Mouse (Mus musculus) natural killer cell, adult 2 months (primary cell): ENCODE results near the gene Larp1.
"Not testable (repeated sequence)": the region's sequence is repeated elsewhere in the genome, so short reads cannot be mapped to it uniquely, and the experiment has no call there.

Source experiments
- DNase-seq, 2 experiments: peaks; one replicate each; pipeline ENCODE4 v3.0.0; 2022; ENCODE audit warnings: low spot score in 2 of 2

Larp1 gene

DNA sequence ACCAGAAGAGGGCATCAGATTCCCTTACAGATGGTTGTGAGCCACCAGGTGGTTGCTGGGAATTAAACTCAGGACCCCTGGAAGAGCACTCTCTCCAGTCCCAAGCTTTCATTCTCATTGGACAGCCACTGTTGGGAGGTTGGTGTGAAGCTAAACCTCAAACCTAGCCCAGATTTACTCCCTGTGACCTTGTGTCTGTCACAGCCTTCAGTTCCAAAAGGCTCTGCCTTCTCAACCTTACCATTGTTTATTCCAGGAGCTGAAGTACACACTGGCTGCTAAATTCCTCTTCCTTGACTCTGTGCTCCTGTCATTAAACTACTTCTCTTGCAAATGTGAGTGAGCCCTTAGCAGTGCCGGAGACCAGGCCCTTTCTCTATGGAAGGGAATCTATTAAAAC is 20.1 kb downstream of the Larp1 start:
- DNase-seq: no peak

DNA sequence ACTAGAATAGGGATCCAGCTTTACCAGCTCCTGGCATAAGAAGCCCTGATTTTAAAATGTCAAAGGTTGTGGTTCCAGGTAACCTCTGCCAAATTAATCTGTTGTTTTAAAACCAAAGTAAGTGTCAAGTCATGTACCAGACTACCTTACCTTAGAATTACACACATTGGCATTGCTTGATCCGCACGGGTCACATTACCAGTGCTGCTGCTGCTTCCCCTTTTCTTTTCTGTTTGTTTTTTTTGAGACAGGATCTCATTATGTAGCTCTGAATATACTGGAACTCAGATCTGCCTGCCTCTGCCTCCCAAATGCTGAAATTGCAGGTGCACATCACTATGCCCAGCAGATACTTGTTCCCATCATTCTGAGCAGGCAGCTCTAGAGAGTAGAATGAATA is 21.0 kb downstream of the Larp1 start:
- no peak for DNase-seq

DNA sequence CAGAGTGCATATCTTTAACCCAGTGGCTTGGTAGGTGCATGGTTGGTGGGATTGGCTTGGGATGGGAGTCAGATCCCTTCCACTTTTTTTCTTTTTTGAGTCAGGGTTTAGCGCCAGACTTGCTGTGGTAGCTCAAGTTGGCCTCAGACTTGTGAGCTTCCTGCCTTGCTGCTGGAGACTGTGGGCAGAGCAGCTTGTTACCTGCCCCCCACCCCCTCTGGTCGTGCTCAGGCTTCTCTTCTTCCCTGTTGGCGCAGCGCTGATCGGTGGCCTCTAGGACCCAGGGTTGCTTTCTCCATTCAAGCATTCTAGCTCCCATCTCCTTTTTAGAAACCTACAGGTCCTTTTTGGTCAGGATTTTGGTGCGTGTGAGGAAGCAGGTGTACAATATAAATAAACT is 22.3 kb downstream of the Larp1 start:
- DNase-seq: peak in 1 of 2 experiments; percentile 23

DNA sequence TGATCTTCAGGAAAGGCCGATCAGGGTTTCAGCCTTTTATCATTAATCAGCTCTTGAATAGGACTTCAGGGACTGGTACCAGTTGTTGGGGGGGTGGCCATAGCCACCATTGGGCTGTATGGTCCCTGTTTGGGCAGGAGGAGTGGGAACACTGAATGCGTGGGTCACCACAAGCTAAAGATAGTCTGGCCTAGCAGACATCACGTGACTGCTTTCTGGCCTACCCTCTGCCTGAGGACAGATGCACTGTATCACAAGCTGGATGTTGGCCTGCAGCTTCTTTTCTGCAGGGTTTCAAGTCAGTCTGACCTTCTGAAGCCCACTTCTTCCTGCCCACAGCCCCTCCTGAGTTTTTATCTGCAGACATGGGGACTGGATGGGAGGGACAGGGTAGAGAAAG is 24.8 kb downstream of the Larp1 start:
- no peak for DNase-seq

DNA sequence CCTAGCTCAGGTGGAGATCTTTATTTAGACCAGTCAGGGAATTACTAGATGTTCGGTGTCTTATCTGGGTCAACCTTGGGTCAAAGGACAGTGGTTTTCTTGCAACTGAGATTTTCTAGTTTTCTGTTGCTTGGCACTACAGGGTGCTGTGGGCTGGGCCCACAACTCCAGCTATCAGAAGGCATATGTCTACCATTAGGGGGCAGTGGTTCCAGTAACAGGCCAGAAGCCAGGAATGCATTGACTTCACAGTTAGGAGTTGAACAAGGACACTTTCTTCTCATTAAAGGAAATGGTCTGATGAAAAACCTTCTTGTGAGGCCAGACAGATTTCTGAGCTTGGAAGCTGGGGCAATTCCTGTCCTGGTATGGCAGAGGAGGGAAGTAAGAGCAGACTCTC is 30.2 kb downstream of the Larp1 start:
- DNase-seq: peak in 1 of 2 experiments; percentile 27

DNA sequence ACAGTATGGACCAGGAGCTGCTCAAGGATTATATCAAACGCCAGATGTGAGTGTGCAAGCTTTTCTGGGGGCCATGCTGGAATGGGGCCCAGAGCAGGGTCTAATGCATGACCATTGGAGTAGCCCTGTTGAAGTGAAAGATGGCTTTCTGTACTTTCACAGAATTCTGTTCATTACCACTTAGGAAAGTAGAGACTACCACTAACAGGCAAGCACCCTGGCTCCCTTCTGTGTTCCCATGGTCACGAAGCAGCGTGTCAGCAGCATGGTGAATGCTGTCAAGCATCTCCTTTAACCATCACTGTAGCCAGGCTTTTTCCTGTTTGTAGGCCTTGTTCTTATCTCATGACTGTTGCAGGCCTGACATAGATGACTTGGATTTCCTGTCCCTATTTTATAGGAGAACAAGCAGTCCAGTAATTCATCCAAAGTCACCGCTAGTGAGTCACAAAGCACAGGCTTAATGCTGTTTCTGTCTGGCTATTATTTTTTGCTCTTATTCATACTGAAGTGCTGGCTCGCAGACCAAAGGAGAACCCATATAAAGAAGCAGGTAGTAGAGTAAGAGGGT is 34.1 kb downstream of the Larp1 start:
- DNase-seq: no peak

DNA sequence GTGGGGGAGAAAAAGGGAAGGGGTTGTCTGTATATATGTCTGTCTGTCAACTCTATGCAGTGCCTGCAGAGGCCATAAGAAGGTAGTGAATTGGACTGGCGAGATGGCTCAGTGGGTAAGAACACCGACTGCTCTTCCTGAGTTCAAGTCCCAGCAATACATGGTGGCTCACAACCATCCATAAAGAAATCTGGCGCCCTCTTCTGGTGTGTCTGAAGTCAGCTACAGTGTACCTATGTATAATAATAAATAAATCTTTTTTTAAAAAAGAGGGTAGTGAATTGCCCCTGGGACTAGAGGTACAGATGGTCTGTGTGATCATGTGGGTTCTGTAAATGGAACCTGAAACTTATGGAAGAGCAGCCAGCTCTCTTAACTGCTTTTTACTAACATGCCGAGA is 37.6 kb downstream of the Larp1 start:
- peak in 1 of 2 experiments; percentile 14 for DNase-seq

DNA sequence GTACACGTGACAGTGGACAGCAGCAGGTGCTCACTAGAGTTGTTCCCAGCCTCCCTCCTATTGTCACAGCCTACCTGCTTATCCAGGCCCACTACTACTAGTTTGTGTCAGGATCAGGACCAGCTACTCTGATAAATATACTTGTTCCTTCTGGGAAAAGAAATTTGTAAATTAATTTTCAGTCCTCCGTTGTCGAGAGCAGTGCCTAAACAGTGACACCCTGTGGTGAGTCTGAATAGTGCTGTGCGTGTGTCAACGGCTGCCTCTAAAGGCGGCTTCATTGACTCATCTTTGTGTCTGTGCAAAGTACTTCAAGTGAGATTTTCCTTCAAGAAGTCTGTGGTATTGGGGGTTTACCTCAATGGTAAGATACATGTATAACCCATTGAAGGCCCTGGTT is 48.6 kb downstream of the Larp1 start:
- peak; percentile 37 to 48 for DNase-seq

DNA sequence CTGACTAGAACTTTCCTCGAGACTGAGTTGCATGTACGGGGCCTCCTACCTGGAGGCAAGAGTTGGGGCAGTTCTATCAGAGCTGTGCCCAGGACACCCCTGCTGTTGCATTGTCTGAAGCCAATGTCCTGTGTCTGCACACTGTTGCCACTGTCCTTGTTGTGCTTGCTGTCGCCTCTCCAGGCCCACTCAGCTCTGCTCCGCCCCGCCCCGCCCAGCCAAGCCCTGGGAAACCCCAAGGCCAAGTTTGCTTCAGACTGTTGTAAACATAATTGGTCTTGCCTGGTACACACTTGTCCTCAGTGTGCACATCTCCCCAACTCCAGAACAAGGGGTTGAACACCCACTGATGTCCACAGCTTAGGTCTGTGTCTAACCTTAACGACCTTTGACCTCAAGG is 50.9 kb downstream of the Larp1 start:
- not testable (repeated sequence) for DNase-seq

DNA sequence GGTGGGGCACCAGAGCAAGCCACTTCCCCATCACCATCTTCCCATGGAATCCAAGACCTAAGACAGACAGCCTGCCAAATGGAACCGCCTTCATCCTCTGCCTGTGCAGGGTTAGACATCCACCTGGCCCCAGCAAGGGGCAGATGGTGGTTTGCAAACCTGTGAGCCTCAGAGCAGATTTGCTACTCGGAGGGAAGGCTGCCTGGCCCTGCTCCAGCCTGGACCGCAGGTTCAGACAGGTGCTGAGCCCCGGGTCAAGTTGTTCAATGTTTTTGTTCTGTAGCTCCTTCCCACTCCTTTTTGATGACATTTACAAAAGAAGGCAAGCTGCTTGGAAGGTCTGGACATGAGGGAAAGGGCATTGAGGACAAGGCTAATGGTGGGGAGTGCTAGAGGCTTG is 52.4 kb downstream of the Larp1 start:
- not testable (repeated sequence) for DNase-seq

DNA sequence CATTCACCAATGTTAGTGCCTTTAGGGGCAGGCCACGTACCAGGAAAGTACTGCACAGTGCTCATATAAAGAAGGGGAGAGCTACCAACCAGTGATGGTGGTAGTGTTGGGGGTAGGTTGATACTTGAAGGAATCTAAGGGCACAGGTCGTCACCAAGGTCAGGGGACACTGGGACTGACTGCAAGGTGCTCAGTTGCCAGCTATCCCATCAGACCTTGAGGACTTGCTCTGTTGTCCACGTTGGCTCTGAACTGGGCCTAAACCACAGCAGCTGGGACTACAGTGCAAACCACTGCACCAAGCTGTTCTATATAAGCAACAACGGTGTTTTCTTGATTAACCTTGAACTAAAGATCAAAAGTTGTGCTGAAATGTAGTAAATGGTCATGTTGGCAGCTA is 53.7 kb downstream of the Larp1 start:
- no peak for DNase-seq

DNA sequence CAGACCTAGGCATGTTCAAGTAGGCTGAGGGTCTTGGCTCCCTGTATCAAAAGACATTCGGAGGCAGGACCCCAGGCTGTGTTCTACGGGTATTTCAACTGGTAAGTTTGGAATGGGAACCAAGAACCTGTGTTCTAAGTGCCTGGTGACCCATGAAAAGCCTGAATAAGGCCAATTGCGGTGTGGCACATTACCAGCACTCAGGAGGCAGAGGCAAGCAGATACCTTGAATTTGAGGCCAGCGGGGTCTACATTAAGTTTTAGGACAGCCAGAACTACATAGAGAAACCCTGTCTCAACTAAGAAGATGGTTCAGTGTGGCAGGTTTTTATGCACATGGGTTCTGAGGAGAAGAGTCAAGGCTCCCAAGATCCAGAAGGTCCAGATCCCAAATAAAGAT is 56.2 kb downstream of the Larp1 start:
- DNase-seq: no peak

DNA sequence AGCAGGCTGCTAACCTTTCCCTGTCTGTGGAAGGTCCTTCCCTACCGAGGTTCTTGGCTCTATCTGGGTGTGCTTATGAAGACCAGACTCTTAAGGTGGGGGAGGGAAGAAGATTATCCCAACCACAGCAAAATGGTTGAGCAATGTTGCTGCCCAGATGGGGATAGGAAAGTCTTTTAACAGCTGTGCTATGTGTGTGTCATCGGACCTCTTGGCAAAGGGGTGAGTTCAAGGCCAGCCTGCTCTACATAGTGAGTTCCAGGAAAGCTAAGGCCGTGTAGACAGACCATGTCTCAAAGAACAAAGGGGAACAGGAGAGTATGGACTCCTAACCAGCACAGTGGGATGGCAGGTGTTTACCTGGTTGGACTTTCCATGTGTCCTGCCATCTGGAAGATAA is 64.1 kb downstream of the Larp1 start:
- no peak for DNase-seq

DNA sequence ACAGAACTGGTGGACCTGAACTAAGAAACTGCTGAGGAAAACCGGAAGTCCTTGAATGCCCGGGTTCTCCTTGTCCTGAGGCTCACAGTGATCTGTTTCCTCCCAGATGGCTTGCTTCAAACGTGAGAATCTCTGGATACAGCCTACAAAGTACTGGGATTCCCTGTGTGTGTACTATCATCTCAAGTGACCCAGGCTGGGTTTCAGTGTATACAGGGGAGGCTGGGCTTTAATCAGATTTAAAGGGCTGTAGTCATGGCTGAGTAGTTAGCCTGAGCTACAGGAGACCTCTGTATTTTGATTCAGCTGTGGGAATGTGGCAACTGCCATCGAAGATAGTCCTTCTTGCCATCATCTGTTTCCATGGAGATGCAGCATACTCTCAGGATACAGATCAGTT is 68.4 kb downstream of the Larp1 start:
- no peak for DNase-seq

DNA sequence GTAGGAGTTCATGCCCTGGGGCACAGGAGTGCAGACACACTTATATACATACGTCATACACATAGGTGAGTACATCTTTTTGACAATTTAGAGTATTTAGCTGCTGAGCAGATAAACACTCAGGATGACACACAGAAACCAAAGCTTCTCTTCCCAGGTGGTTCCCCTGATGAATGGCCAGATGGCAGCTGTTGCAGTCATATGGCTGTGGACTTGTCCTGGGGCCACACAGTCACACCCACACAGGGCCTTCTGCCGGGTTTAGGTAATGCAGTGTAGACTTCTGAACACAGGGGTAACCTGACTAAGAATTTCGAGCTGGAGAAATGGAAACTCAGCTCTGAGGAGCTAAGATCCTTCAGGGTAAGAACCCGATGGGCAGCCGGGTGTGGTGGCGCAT is 72.9 kb downstream of the Larp1 start:
- DNase-seq: no peak

DNA sequence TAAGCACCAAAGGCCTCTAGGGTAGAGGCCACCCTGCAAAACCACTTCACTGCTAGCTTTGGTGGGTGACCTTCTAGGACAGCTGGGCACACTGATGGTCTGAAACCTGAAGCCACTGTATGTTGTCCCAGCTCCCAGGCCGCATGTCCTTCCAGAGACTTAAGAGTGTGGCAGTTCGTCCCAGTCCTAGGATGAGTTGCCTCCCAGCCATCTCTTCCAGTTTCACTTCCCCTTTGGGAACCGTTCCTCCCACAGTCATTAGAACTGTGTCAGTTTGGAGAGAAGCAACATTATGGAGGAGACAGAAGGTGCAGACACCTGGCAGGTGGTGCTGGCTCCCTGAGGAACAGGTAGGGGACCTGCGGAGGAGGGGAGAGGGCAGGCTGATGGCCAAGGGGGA is 83.7 kb downstream of the Larp1 start:
- DNase-seq: no peak

DNA sequence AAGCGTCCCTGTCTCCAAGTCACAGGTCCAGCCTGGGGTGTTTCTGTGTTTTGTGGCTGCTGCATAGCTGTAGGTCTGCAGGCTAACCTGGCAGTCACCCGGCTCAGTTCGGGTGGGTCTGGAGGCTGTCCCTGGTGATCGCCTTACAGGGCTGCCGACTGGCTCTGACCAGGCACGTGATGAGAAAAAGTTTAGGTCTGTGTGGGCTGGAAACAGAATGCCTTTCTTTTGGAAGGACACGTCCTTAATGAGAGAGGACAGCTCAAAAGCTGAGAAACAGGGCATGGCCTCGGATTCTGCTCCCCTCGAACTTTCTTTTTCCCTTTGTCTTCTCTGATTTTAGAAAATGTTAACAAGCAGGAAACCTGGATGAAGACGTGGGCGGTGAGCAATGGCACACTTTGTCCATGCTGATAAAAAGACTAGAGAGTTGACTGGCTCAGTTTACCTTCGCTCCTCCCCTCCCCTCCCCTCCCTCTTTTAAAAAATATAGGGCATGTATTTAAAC is 84.2 kb downstream of the Larp1 start, which contains the start of gene Gm12248:
Gene Gm12248, minus strand, starts transcription at position 114 of the 508 bp plus-strand sequence.
- no peak for DNase-seq

DNA sequence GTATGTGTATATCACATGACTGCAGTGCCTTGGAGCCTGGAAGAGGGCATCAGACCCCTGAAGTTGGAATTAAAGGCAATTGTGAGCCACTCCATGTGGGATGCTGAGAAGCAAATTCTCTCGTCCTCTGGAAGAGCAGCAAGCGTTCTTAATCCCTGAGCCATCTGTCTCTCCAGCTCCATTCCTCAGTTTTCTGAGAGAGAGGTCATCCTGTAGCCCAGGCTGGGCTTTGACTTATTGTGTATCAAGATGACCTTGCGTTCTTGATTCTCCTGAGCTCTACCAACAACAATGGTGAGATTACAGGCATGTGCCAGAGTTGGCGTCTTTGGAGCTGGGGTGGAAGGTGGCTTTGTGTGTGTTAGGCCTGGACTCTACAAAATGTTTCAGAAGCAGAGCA is 85.9 kb downstream of the Larp1 start:
- DNase-seq: no peak

DNA sequence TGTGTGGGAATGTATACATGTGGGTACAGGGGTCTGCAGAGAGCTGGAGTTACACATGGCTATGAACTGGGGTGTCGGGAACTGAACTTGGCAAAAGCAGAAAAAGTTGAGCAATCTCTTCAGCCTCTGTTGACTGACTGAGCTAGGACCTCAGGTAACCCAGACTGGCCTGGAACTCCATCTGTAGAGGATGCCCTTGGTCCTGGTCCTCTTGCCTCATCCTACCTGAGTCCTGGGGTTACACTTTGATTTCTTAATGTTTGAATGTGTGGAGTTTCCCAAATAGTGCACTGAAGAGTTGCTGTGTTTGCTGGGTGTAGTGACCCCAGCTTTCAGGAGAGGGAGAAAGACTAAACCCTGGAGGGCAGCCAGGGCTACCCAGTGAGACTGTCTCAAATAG is 86.7 kb downstream of the Larp1 start:
- no peak for DNase-seq

DNA sequence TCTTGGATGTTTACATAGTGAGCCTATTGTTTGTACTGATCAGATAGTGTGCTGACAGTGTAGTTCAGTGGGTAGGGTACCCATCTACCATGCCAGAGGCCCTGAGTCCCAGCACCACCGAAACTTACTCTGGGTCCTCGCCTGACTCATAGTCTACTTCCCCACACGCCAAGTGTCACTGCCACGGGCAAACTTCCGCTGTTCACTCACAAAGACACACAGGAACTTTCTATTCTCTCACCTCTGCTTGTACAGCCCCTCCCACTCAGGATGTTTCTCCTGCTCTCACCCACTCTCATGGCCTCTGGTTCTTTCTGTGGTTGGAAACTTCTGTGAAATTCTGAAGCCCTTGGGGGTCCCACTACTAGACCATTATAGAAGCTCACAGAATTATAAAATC is 87.3 kb downstream of the Larp1 start:
- DNase-seq: peak; percentile 67 to 73

DNA sequence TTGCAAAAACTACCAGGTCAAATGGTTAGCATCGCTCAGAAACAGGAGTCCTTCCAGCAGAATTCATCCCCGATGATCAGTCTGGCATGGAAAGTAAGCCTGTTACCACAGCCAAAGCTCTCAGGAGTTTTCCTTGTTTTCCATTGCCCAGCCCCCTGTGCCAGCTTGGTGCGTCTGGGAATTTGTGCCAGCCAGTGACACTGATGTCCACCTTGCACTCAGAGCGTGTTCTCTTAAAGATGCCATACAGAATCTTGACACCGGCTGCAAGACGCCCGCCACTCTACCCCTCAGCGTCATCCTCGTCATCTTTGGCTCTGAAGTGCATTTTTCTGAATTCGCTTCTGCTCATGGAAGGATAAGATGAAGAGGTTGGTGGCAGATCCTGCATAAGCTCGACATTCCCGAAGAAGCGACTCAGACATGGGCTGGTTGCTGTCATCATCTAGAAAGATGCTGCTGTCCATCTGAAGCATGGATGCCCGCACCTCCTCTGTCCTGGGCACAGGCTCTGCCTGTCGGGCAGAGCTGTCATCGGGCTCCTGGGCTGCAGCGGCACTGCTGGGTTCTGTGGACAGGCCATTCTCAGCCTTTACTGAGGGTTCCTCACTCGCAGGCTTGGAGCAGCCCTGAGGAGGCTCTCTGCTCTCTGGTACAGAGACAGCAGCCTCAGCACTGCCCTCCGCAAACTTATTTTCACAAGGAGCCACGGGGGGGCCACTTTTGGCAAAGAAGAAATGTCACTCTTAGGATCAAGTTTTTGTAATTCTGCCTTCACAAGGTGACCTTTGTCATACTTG is 88.2 kb downstream of the Larp1 start:
- DNase-seq: no peak

DNA sequence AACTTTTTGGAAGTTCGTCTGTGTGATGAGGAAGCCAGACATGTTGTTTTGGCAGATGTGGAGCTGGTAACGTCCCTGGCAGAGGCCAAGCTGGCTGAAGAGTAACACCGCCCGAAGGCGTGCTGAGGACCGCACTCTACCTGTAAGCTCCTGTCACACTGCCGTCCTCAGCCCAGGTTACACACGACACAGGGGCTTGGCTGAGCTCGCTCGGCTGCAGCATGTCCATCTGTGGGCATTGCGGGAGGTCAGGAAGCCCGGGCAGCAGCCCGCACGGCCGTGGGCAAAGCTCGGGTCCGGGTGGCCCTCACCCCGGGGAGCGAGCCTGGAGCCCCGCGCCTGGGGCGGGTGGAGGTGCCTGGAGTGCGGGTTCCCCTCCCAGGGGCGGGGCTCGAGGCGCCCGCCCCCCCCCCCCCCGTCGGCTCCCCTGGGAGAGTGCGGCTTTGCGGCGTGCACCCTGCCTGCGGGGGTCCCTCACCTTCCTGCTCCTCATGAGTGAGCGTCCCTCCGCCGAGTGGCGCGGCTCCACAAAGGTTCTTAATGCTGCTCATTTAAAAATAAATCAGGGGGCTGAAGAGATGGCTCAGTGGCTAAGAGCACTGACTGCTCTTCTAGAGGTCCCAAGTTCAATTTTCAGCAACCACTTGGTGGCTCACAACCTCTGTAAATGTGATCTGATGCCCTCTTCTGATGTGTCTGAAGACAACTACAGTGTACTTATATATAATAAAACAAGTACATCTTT is 88.9 kb downstream of the Larp1 start:
- peak in 1 of 2 experiments; percentile 35 for DNase-seq

DNA sequence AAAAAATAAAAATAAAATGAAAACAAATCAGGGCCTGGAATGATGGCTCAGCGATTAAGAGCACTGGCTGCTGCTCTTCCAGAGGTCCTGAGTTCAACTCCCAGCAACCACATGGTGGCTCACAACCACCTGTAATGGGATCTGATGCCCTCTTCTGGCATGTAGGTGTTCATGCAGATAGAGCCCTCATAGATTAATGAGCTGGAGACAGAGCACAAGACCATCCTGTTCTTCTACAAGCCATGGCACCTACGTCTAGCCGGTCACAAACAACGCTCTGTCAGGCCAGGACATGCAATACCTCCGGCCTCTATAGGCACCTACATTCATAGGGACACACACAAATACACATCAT is 89.5 kb downstream of the Larp1 start:
- DNase-seq: not testable (repeated sequence)
